Mouse (Mus musculus): Measurements from ENCODE around the gene Spag9.
A peak's percentile ranks its signal among the peaks of the same experiment; 100 is the strongest.

The Spag9 gene

DNA sequence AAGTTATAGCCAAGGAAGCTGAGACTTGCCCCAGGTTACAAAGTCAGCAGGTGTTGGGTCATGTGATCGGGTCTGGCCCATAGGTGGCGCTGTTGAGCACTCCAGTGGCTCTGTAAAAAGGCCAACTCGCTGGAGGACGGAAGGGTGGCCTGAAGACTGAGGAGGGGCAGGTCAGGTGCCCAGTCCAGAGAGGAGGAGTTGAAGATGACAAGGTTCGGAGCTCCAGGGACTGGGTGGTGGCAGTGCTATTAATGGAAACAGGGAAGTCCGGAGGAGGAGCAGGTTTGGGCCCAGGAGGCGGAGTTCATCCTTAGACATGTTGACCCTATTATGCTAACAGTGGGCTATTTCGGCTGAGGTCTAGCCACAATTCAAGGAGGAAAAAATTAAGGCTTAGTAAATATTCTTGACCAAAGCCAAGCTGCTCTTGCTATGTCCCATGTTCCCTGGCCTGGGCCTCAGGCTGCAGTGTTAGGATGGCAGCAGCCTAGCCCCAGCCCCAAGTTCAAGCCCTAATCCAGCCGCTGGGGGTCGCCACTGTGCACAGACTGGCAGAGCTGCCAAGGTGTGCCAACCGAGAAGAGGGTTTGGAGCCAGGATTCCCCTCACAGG lies 137.6 kb downstream of the Spag9 start:
- DNase-seq (ENCODE audit: low spot score in 2 of 2), result peak in 1 of 2 experiments; percentile 70

DNA sequence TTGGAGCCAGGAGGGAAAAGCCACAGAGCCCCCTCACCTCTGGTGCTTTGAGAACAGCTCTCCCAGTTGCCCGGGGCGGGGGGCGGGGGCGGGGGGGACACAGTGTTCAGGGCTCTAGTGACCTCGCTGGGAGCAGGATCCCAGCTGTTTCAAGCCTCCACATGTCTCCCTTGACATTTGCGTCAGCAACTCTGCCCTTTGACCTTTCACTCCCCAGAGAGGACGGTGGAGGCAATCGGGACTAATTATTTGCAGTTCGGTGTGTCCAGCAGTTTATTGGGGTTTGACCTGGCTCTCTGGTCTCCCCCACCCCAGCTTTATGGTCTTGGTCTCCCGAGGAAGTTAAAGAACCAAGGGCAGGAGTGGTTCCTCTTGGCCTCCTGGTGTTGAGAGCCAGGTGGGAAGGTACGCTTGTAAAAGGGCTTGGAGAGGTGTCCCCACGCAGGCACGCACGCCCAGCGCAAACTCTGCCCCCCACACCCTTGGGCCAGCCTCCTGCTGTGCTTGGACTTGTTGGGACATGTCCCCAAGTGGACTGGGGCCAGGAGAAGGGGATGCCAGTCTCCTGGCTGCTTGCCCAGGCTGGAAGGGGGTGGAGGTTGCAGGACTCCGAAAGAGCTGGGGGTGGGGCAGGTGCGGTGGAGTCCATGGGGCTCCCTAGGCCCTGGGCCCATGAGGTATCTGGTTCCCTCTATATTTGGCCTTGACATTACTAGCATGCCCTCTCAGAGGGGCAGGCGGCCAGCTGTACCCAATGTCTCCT lies 138.4 kb downstream of the Spag9 start:
- DNase-seq (ENCODE audit: low spot score in 2 of 2), result no peak

DNA sequence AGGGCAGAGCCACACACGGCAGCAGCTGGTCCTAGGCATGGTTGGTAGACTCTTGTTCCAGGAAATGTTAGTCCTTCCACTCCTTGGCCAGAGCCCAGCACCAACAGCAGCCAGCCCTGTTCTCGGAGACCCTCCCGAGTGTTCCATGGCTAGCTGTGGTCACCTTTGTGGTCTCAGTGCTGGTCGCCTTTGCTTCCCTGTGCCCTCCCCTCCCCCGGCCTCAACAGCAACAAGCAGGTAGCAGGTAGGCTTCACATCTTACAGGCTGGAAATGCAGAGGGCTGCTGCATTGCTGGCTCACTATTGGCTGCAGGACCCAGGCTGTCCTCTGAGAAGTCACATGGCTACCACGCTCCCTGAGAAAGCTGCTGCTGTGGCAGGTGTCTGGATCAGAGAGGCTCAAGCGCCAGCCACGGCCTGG lies 139.7 kb downstream of the Spag9 start:
- DNase-seq (ENCODE audit: low spot score in 2 of 2), result no peak

DNA sequence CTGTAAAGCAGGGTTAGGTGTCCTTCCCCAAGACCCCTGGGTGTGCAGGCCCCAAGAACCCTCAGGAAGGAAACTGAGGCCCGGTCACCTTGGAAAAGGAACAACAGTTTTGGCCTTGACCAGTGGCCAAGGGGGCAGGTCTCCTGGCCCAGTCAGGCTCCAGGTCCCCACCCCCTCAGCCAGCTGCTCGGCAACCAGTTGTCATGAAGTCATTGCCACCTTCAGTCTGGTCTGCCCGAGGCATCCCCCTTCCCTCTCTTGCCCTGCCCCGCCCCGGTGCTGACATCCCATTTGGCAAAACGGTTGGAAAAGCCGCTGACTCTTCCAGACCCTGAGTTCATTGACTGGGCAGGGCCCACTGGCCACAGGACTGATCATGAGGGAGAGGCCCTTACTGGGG lies 140.8 kb downstream of the Spag9 start:
- DNase-seq (ENCODE audit: low spot score in 2 of 2), result no peak

GRCm38 (mm10) chr11:94137326-94138061 lies 141.6 kb downstream of the Spag9 start:
- DNase-seq (ENCODE audit: low spot score in 2 of 2), result no peak

GRCm38 (mm10) chr11:94138411-94139231 lies 142.7 kb downstream of the Spag9 start:
- no peak for DNase-seq (ENCODE audit: low spot score in 2 of 2)

GRCm38 (mm10) chr11:94139232-94139620 lies 143.3 kb downstream of the Spag9 start:
- DNase-seq (ENCODE audit: low spot score in 2 of 2), result no peak

DNA sequence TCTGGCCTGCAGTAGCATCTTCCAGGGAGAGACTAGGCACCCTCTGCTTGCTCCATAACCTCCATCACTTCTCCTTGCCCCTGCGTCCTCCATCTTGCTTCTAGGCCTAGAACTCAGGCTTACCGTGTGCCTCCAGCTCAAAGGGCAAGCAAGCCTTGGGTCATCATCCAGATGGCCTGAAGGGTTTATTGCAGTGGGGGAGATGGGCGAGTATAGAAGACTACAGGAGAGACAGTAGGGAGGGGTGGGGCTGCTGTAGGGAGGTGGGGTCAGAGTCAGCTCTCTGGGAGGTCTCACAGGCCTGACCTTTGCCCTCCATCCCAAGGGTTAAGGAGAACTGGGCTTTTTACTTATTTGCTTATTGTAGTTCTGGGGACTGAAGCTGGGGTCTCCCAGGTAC lies 144.6 kb downstream of the Spag9 start:
- DNase-seq (ENCODE audit: low spot score in 2 of 2), result no peak

GRCm38 (mm10) chr11:94141564-94141963 lies 145.7 kb downstream of the Spag9 start:
- no peak for DNase-seq (ENCODE audit: low spot score in 2 of 2)

- DNase-seq (ENCODE audit: low spot score in 2 of 2), result no peak
Measured at GRCm38 (mm10) chr11:94143336-94143735, 147.4 kb downstream of the Spag9 start.

DNA sequence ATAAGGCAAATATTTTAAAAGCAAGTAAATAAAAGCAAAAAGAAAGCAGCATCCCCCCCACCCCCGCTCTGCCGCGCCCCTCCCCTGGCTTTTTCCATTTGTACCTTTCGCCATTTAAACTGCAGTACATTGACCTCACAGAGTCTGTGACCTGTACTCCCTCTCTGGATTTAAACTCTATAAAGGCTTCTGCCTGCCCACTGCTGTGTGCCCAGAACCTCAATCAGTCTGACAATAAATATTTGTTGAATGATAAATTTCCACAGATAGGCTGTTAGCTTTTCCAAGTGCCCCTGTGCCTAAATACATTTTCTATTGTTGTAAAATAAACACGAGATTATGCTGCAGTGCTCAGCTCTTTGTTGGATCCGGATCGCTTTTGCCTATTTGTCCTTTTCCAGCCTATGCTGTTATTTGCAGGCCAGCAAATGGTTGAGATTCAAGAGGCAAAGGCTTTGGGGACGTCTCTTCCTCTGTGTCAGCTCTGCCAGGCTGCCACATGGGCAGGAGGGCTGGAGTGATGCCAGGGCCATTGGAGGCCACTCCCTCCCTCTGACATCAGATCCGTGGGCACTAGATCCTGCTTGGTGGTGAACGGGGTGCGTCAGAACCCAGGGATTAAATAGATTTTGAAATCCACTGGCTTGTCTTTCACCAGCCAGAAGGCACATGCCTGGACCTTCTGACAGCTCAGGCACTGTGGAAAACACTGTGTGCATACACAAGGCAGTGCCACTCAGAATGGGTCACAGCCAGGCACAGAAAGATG lies 149.1 kb downstream of the Spag9 start:
- DNase-seq (ENCODE audit: low spot score in 2 of 2), result peak; percentile 68 to 78

DNA sequence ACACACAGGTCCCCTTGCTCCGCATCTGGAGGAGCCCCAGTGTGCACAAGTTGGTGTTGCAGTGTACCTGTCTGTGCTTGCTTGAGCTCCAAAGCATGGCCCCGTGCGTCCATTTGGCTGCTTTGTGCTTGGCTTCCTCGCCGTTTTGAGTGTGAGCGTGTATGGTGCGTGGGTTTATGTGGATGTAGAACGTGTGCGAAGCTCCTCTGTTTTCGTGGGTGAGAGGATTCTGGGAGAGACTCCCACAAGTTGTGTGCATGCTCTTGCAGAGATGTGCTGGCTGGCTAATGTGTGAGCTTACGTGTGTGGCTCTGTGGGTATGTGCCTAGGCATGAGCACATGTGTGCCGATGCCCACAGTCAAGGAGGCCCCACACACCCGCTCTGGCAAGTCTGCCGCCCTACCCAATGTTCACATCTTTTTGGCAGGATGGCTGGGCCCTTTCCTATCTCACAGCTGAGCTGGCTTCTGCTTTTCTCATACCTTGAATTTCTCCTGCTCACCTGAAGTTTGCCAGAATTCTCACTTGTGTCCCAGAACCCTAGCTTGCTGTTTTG lies 150.2 kb downstream of the Spag9 start:
- DNase-seq (ENCODE audit: low spot score in 2 of 2), result no peak

GRCm38 (mm10) chr11:94146733-94147485 lies 151.0 kb downstream of the Spag9 start:
- DNase-seq (ENCODE audit: low spot score in 2 of 2), result no peak

- DNase-seq (ENCODE audit: low spot score in 2 of 2), result no peak
Measured at GRCm38 (mm10) chr11:94148105-94148696, 152.3 kb downstream of the Spag9 start.

DNA sequence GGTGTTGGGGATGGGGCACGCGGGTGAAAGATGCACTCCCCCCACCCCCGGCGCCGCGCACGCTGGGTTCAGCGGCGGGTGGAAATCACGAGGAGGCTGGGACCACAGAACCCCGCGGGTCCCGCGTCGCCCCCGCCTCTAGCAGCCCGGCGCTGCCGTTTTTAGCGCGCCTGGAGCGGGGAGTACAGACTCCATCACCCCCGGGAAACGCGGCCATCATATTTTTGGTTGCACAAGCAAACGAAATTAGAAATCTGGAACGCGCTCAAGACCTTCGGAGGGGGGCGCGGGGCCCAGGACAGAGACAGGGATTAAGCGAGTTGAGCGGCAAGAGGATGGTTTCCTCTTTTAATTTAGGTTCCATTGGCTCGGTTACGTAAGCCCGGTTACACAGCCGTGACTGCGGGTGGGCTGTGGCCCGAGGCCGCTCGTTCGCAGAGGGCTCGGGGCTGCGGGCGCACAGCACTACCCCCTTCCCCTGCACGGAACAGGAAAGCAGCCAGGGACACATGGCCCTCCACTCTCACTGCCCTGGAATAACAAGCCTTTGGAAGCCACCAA lies 153.1 kb downstream of the Spag9 start:
- DNase-seq (ENCODE audit: low spot score in 2 of 2), result peak; percentile 62 to 72

DNA sequence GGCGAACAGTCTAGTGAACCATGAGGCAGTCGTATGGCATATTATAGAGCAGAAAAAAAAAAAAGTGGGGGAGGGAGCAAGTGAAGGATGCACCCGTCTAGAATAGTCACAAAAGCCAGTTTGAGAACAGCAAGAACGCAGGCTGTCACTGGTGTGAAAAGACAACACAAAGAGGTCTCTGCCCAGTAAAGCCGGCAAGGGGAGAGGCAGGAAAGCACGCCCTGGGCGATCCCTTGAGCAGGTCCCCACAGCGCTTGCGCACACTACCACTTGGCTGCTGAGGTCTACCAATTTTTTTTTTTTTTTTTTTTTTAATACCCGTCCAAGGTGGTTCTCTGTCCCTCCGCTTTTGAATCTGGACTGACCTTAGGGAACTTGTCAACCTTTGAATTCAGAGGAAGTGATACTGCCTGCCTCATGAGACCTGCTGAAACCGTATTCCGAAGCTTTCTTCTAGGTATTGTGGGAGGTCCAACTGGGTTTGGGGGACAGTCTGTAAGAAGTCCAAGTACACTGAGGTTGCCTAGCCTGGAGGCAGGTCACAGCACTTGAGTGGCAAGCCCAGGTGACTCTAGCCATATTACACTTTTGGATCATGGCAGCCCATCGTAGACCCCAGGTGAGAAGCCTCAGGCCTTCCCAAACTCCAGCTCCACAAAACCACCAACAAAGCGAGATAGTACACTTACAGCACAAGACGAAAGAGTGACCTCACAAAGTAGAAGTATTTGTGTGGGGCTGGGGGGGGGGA lies 153.8 kb downstream of the Spag9 start:
- no peak for DNase-seq (ENCODE audit: low spot score in 2 of 2)

DNA sequence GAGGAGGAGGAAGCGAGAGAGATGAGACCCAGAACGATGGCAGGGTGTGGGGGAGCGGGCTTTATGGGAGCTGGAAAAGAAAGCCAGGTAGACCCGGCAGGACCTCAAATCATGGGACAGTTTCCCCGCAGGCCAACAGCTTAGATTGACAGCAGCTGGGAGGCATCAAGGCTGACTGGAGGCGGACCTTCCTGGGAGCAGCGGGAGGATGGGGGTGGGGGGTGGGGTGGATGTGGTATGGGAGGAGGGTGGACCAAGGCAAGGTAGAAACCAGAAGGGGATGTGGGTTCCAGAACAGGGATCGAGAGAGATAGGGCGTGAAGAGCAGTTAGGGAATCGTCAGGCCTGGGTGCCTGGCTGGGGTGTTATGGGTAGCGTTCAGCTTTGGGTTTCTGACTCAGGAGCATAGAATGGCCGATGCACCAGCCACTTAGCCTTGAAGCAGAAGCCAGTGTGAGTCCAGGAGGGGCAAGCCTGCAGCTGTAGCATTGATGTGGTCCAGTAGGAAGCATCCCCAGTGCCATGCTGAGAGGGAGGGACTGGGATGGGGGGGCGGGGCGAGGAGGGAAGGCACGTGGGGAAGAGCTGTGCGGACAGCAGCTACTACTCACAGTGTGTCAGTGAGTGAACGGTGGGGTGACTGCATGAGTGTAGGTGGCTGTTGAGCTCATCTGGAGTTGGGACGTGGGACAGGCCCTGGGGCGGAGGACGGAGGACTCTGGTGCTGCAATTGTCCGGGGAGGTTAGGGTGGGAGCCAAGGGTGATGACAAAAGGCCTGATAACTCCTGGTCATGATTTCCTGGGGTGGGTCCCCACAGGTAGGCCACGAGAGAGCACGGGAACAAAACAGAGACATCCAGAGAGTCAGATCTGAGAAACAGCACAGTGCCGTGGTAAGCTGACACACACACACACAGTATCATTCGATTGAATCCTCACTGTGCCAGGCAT lies 154.9 kb downstream of the Spag9 start:
- no peak for DNase-seq (ENCODE audit: low spot score in 2 of 2)

Data from frontal cortex, postnatal 14 days (tissue).